Mouse (Mus musculus): ENCODE results near the gene Pln. TPM values are rescaled to one million over a fixed set of nuclear protein-coding genes. Genes with fewer than 3 reads are reported as not detected.
A peak's percentile ranks its signal among the peaks of the same experiment; 100 is the strongest.

Pln gene
- polyA plus RNA-seq (2012; rRNA removed) (0.29 and 0.45 TPM in 2 replicates), polyA plus RNA-seq (2014; fragmentation: Nextera tagmentation; extraction: Ambion mirVana) (1.8 and 2.0 TPM in 2 replicates)

DNA sequence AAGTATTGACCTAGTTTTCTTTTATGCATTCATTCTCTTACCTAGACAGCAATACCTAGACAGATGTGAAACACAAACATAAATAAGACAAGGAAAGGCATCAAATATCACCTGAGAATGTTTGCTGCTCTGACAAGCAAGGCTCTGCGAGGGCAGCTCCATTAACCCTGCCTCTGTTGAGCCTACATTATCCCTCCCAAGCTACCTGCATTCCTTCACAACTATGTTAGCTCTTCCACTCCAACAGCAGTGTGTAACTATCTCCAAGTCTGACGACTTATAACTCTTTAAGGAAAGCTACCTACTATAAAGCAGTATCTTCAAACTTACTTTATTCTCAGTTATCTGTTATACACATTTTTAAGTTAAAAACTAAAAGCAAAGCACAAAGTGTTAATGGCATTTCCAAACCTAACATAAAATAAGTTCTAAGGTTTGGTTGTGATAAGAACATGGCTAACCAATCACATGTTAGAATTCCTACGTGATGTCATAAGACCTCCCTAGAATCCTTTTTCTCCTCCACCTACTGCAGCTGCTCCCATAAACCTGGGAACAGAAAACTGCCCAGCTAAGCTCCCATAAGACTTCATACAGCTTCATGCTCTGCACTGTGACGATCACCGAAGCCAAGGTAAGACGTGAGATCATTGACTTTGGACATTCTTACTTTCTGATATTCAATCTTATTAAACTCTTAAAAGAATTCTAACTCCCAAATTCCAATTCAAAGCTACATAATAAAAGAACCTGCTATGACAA is at the start of gene Pln:
TSS of gene Pln (plus strand) at position 506 of the 762 bp plus-strand sequence.
- no peak for TF ChIP-seq POLR2A (IDR thresholded peaks at IDR 0.05; ENCODE audit: borderline replicate concordance, extremely low read depth, insufficient read depth, insufficient read length)

DNA sequence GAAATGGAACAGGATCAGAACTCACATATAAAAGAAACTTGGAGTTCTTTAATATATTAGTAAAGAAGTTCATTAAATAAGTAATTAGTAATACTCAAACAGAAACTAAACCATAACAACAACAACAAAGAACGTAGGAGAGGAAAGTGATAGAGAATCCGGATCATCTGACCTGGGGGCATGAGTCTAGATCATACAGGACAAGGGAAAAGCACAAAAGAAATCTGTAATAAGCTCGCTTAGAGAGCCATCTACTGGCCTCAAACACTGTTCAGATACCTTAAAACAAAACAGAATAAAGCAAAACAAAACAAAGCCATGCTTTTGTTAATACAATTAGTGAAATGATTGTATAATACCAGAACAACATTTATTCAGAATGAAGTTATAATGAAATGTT is 31.6 kb upstream of the Pln start:
- H3K36me3 ChIP-seq (ENCODE audit: control insufficient read depth, insufficient read depth, low read length) = peaks cover 5% of the 10 kb centered on the region; the same call in 1 of the 2 replicates
- DNase-seq (ENCODE audit: low spot score) (peak; percentile 4), ATAC-seq (ENCODE audit: low FRiP score, low read depth) (no peak)
- 39% methylated on average over 3 of the region's 3 CpGs for WGBS
- H3K9me3 ChIP-seq (ENCODE audit: control insufficient read depth, low read length) = no peaks in the 10 kb centered on the region
- no peak for TF ChIP-seq POLR2A (IDR thresholded peaks at IDR 0.05; ENCODE audit: borderline replicate concordance, extremely low read depth, insufficient read depth, insufficient read length)
- H3K27me3 ChIP-seq (ENCODE audit: control insufficient read depth, insufficient read depth, low read length) = no peaks in the 10 kb centered on the region
- no peak overlapping the region for H3K27ac ChIP-seq (replicated peaks; ENCODE audit: low read depth, low read length)
- H3K9ac ChIP-seq (ENCODE audit: low read depth, low read length, severe bottlenecking) = no peak overlapping the region
- no peak overlapping the region for H3K4me2 ChIP-seq (replicated peaks; ENCODE audit: low read depth, low read length, severe bottlenecking)
- no peaks in the 10 kb centered on the region for H3K4me1 ChIP-seq (ENCODE audit: control insufficient read depth, insufficient read depth, low read length)
- H3K4me3 ChIP-seq (replicated peaks; ENCODE audit: low read length) = no peak overlapping the region

More for the DNA sequence above, at the start of gene Pln:
- Histone ChIP-seq H3K4me3 (replicated peaks; ENCODE audit: low read length) (no peak within 1 kb of the TSS), H3K9ac (ENCODE audit: low read depth, low read length, severe bottlenecking) (no peak within 1 kb of the TSS), H3K4me1 (ENCODE audit: control insufficient read depth, insufficient read depth, low read length) (no peaks in the 10 kb centered on the region), H3K9me3 (ENCODE audit: control insufficient read depth, low read length) (no peaks in the 10 kb centered on the region), H3K4me2 (replicated peaks; ENCODE audit: low read depth, low read length, severe bottlenecking) (no peak within 1 kb of the TSS), H3K27ac (replicated peaks; ENCODE audit: low read depth, low read length) (no peak within 1 kb of the TSS), H3K36me3 (ENCODE audit: control insufficient read depth, insufficient read depth, low read length) (no peaks in the 10 kb centered on the region), H3K27me3 (ENCODE audit: control insufficient read depth, insufficient read depth, low read length) (no peaks in the 10 kb centered on the region)
- DNase-seq (ENCODE audit: low spot score) = no peak
- no peak for ATAC-seq (ENCODE audit: low FRiP score, low read depth)
- 64% methylated on average over 6 of the region's 6 CpGs for WGBS

DNA sequence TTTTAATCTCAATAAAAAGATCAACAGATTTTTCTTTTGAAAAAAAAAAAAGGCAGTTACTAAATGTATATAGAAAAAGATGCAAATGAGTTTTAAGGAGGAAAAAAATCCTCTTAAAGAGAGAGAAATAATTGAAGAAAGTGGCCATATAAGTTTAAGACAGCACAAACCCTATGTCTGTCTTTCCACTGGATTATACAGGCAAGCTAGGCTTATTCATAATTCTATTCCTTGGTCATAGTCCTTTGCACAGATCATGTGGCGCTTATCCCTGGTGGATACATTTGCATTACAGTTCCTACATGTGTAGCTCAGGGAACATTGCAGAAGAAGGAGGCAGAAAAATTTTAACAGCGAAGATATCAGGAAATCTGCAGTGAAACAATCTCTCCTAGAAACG is 30.8 kb upstream of the Pln start:
- Histone ChIP-seq H3K9ac (ENCODE audit: low read depth, low read length, severe bottlenecking) (no peak overlapping the region), H3K4me3 (replicated peaks; ENCODE audit: low read length) (no peak overlapping the region), H3K27me3 (ENCODE audit: control insufficient read depth, insufficient read depth, low read length) (no peaks in the 10 kb centered on the region), H3K4me1 (ENCODE audit: control insufficient read depth, insufficient read depth, low read length) (no peaks in the 10 kb centered on the region), H3K9me3 (ENCODE audit: control insufficient read depth, low read length) (no peaks in the 10 kb centered on the region), H3K36me3 (ENCODE audit: control insufficient read depth, insufficient read depth, low read length) (no peaks in the 10 kb centered on the region; the same call in 1 of the 2 replicates), H3K4me2 (replicated peaks; ENCODE audit: low read depth, low read length, severe bottlenecking) (no peak overlapping the region), H3K27ac (replicated peaks; ENCODE audit: low read depth, low read length) (no peak overlapping the region)
- DNase-seq (ENCODE audit: low spot score) (no peak), ATAC-seq (ENCODE audit: low FRiP score, low read depth) (no peak)
- TF ChIP-seq POLR2A (IDR thresholded peaks at IDR 0.05; ENCODE audit: borderline replicate concordance, extremely low read depth, insufficient read depth, insufficient read length) = no peak
- 77% methylated on average over 3 of the region's 3 CpGs for WGBS

DNA sequence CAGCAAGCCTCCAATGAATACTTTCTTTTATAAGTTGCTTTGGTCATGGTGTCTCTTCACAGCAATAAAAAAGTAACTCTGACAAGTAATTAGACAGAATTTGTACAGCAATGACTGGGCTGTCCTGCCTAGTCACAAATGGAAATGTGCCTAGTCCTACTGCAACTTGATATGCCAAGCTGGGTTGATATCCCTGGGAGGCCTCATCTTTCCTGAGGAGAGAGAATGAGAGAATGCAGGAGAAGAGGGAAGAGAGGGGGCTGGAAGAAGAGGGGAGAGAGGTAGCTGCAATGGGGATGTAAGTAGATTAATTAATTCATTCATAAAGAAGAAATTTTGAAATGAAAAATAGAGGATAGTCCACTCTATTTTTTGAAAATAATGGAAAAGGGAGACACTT is 14.1 kb upstream of the Pln start:
- H3K9ac ChIP-seq (ENCODE audit: low read depth, low read length, severe bottlenecking) = no peak overlapping the region
- H3K27ac ChIP-seq (replicated peaks; ENCODE audit: low read depth, low read length) = no peak overlapping the region
- H3K4me3 ChIP-seq (replicated peaks; ENCODE audit: low read length) = no peak overlapping the region
- DNase-seq (ENCODE audit: low spot score) (no peak), ATAC-seq (ENCODE audit: low FRiP score, low read depth) (no peak)
- no peak overlapping the region for H3K4me2 ChIP-seq (replicated peaks; ENCODE audit: low read depth, low read length, severe bottlenecking)
- no peaks in the 10 kb centered on the region for H3K36me3 ChIP-seq (ENCODE audit: control insufficient read depth, insufficient read depth, low read length)
- H3K4me1 ChIP-seq (ENCODE audit: control insufficient read depth, insufficient read depth, low read length) = no peaks in the 10 kb centered on the region
- no peaks in the 10 kb centered on the region for H3K9me3 ChIP-seq (ENCODE audit: control insufficient read depth, low read length)
- no peaks in the 10 kb centered on the region for H3K27me3 ChIP-seq (ENCODE audit: control insufficient read depth, insufficient read depth, low read length)
- TF ChIP-seq POLR2A (IDR thresholded peaks at IDR 0.05; ENCODE audit: borderline replicate concordance, extremely low read depth, insufficient read depth, insufficient read length) = no peak

DNA sequence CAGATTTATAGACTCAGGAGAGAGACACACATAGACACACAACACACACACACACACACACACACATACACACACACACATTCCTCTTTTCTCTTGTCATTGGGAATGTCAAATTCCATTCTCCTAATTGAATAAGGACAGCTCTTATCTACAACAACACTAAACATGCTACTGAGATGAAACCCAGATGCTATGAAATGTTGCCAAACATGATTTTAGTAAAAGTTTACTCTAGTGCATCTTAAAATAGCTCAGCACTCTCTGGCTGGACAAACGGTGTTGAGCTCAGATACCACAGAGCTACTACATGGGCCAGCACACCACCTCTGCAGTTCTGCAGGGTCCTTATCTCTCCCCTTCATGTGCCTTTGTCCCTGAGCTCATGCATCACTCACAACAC is 12.8 kb upstream of the Pln start:
- H3K27me3 ChIP-seq (ENCODE audit: control insufficient read depth, insufficient read depth, low read length) = no peaks in the 10 kb centered on the region
- 0 out of 2 replicates have a peak, but pooled peaks cover 3% of the 10 kb centered on the region for H3K4me1 ChIP-seq (ENCODE audit: control insufficient read depth, insufficient read depth, low read length)
- H3K36me3 ChIP-seq (ENCODE audit: control insufficient read depth, insufficient read depth, low read length) = no peaks in the 10 kb centered on the region
- no peaks in the 10 kb centered on the region for H3K9me3 ChIP-seq (ENCODE audit: control insufficient read depth, low read length)
- H3K4me2 ChIP-seq (replicated peaks; ENCODE audit: low read depth, low read length, severe bottlenecking) = no peak overlapping the region
- no peak for ATAC-seq (ENCODE audit: low FRiP score, low read depth)
- no peak overlapping the region for H3K27ac ChIP-seq (replicated peaks; ENCODE audit: low read depth, low read length)
- WGBS = 38% methylated on average over 1 of the region's 1 CpGs
- TF ChIP-seq POLR2A (IDR thresholded peaks at IDR 0.05; ENCODE audit: borderline replicate concordance, extremely low read depth, insufficient read depth, insufficient read length) = no peak
- peak; percentile 63 for DNase-seq (ENCODE audit: low spot score)
- H3K4me3 ChIP-seq (replicated peaks; ENCODE audit: low read length) = no peak overlapping the region
- no peak overlapping the region for H3K9ac ChIP-seq (ENCODE audit: low read depth, low read length, severe bottlenecking)

All from limb, embryonic 14.5 days (tissue).